Mouse (Mus musculus): ENCODE data around the gene Platr17. TPM values are rescaled to one million over a fixed set of nuclear protein-coding genes. Genes with fewer than 3 reads are reported as not detected.
A peak's percentile ranks its signal among the peaks of the same experiment; 100 is the strongest.

Platr17 gene
- total and polyA plus RNA-seq, 3 experiments, result not detected

- TF ChIP-seq NRF1 (IDR thresholded peaks at IDR 0.05; ENCODE audit: insufficient read depth, low read depth, low read length, poor library complexity, severe bottlenecking) (0 out of 2 replicates have a peak, but pooled peaks have one; percentile 15), CHD2 (IDR thresholded peaks at IDR 0.05; ENCODE audit: low read length) (peak; percentile 84), JUND (IDR thresholded peaks at IDR 0.05; ENCODE audit: low read depth, low read length) (no peak), TBP (IDR thresholded peaks at IDR 0.05; ENCODE audit: low read depth, low read length) (peak; percentile 83; the same call in 1 of the 2 replicates), SIN3A (IDR thresholded peaks at IDR 0.05; ENCODE audit: low read length) (peak; percentile 100), RAD21 (IDR thresholded peaks at IDR 0.05; ENCODE audit: low read depth, low read length) (no peak), GABPA (IDR thresholded peaks at IDR 0.05; ENCODE audit: low read depth, low read length) (no peak), BHLHE40 (IDR thresholded peaks at IDR 0.05; ENCODE audit: borderline replicate concordance, low read depth, low read length) (0 out of 2 replicates have a peak, but pooled peaks have one; percentile 10), MAZ (IDR thresholded peaks at IDR 0.05; ENCODE audit: low read depth, low read length) (no peak; the same call in none of the 2 replicates), POLR2A (IDR thresholded peaks at IDR 0.05; ENCODE audit: control insufficient read depth in 1 of 2, insufficient read depth in 1 of 2, low read depth in 1 of 2, low read length in 2 of 2, poor library complexity in 1 of 2) (peak; percentile 35 to 59; a peak in 3 of 4 replicates), CTCF (IDR thresholded peaks at IDR 0.05 in 2 of 3, conservative IDR thresholded peaks at IDR 0.05 in 1 of 3; ENCODE audit: control insufficient read depth in 1 of 3, insufficient read depth in 1 of 3, low read depth in 2 of 3, low read length in 3 of 3, poor library complexity in 1 of 3, severe bottlenecking in 1 of 3) (no peak)
These were observed 10.8 kb downstream of the Platr17 start, which contains the start of the genes Tapbp and Zbtb22 (continued) for GRCm38 (mm10) chr17:33915671-33916250.

- peaks cover 0 to 12% of the 10 kb centered on the region in 2 experiments for H3K36me3 ChIP-seq (ENCODE audit: control insufficient read depth in 1 of 2, insufficient read depth in 2 of 2, low read length in 2 of 2)
- peaks cover 22% of the 10 kb centered on the region for H3K79me2 ChIP-seq (ENCODE audit: control insufficient read depth, insufficient read depth, low read length, poor library complexity)
- H3K27me3 ChIP-seq (ENCODE audit: control insufficient read depth in 1 of 2, insufficient read depth in 2 of 2, low read length in 2 of 2), result no peaks in the 10 kb centered on the region
- no peak overlapping the region for H3K27ac ChIP-seq (ENCODE audit: control insufficient read depth, low read depth, low read length)
- peak overlapping the region; percentile 69 to 82 for H3K4me3 ChIP-seq (ENCODE audit: control insufficient read depth in 1 of 2, insufficient read depth in 1 of 2, low read depth in 2 of 2, low read length in 2 of 2)
- H3K4me1 ChIP-seq (ENCODE audit: control insufficient read depth in 1 of 2, insufficient read depth in 2 of 2, low read length in 2 of 2), result peaks cover 4 to 18% of the 10 kb centered on the region in 2 experiments; a peak in 3 of 4 replicates
- TF ChIP-seq HCFC1 (IDR thresholded peaks at IDR 0.05; ENCODE audit: low read depth, low read length) (no peak), MXI1 (IDR thresholded peaks at IDR 0.05; ENCODE audit: low read depth, low read length) (no peak), CHD1 (IDR thresholded peaks at IDR 0.05; ENCODE audit: low read depth, low read length) (no peak), NELFE (IDR thresholded peaks at IDR 0.05; ENCODE audit: low read depth, low read length) (no peak), USF2 (IDR thresholded peaks at IDR 0.05; ENCODE audit: borderline replicate concordance in 1 of 2, insufficient read depth in 1 of 2, low read depth in 1 of 2, low read length in 2 of 2) (no peak), JUND (IDR thresholded peaks at IDR 0.05; ENCODE audit: low read depth, low read length) (no peak), ZNF384 (IDR thresholded peaks at IDR 0.05; ENCODE audit: low read depth, low read length) (no peak), ZKSCAN1 (IDR thresholded peaks at IDR 0.05; ENCODE audit: low read depth, low read length) (no peak)
- peak overlapping the region; percentile 63 for H3K9ac ChIP-seq (ENCODE audit: control insufficient read depth, low read depth, low read length, poor library complexity, severe bottlenecking)
- no peak for DNase-seq (ENCODE audit: low read depth, low spot score)
- no peaks in the 10 kb centered on the region for H3K9me3 ChIP-seq (replicated peaks; ENCODE audit: insufficient read depth, low read length)
These were observed 11.4 kb downstream of the Platr17 start for GRCm38 (mm10) chr17:33916294-33916693.
